Mouse (Mus musculus) heart, embryonic 10.5 days (tissue): ENCODE data around the gene Cwc27. TPM values are rescaled to one million over a fixed set of nuclear protein-coding genes. Genes with fewer than 3 reads are reported as not detected.

ENCODE experiments used
- DNase-seq: peaks from one replicate; pipeline ENCODE4 v3.0.0-alpha.2; 2017; ENCODE audit warnings: low spot score
- H3K27ac ChIP-seq: fragments of 300-500 bp; sonication (generic); 2 replicates; pipeline ENCODE4 v1.5.1; 2016; ENCODE audit warnings: mild to moderate bottlenecking
- H3K27me3 ChIP-seq: fragments of 300-500 bp; sonication (generic); 2 replicates; pipeline ENCODE4 v1.6.1; 2016; ENCODE audit warnings: mild to moderate bottlenecking; ENCODE audit not compliant: poor library complexity, insufficient read depth, severe bottlenecking
- H3K36me3 ChIP-seq: fragments of 300-500 bp; sonication (generic); 2 replicates; pipeline ENCODE4 v1.6.1; 2016; ENCODE audit warnings: mild to moderate bottlenecking, moderate library complexity
- H3K4me1 ChIP-seq: fragments of 300-500 bp; sonication (generic); 2 replicates; pipeline ENCODE4 v1.6.1; 2016; ENCODE audit warnings: mild to moderate bottlenecking
- H3K4me3 ChIP-seq: fragments of 300-500 bp; sonication (generic); 2 replicates; pipeline ENCODE4 v1.5.1; 2016; ENCODE audit warnings: mild to moderate bottlenecking, moderate library complexity
- H3K9me3 ChIP-seq: fragments of 300-500 bp; sonication (generic); 2 replicates; pipeline ENCODE4 v1.6.1; 2016; ENCODE audit warnings: mild to moderate bottlenecking, moderate library complexity
- WGBS: fragments of 180-500 bp; shearing (Covaris S2); methylation state at CpG from one replicate; pipeline ENCODE4 v1.1.7; 2016; 5-methylcytosine and 5-hydroxymethylcytosine counted together
- polyA plus RNA-seq: library from polyadenylated mRNA; unstranded; fragments of >200 nt; fragmentation: Nextera tagmentation; extraction: Ambion mirVana; gene quantifications from 2 replicates; pipeline ENCODE4 v1.2.1, GENCODE M21; 2016

Cwc27 gene
- polyA plus RNA-seq, 1 experiment from 2014 or later: 29.7 TPM

DNA sequence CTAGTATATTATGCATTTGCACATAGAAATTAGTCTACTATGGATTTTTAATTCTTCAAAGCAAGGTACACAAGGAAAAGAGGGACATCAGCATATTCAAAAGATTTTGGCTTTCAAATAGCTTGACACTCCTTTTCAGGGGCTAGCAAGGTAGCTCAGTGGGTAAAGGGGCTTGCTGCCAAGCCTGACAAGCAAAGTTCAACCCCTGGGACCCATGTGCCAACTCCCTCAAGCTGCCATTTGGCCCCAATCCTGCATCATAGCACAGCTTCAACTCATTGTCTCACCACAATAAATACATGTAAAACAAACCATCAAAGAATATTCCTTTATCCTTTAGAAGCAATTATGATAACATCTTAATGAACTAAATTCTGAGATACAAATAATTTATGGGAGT lies 69.9 kb downstream of the Cwc27 start:
- H3K27ac ChIP-seq: no peak overlapping the region
- H3K9me3 ChIP-seq: no peaks in the 10 kb centered on the region
- no peaks in the 10 kb centered on the region for H3K27me3 ChIP-seq
- no peaks in the 10 kb centered on the region for H3K36me3 ChIP-seq
- H3K4me3 ChIP-seq: no peak overlapping the region
- no peaks in the 10 kb centered on the region for H3K4me1 ChIP-seq
- DNase-seq: no peak

DNA sequence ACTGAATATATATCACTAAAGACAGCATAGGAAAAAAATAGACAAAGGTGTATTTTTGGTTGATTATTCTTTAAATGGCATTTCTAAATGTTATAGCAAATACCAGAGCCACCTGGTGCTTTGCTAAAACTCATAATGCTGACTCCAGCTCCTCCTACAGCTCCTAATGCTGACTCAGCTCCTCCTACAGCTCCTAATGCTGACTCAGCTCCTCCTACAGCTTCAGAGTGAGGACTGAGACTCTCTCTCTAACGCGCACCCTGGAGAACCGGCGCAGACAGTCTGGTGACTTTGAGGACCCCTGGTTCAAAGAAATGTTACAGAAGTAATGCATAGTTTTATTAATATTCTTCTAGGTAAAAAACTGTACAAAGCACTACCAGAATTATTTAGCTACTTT lies 74.1 kb downstream of the Cwc27 start:
- Histone ChIP-seq H3K4me1 (no peaks in the 10 kb centered on the region), H3K36me3 (no peaks in the 10 kb centered on the region), H3K27ac (no peak overlapping the region), H3K9me3 (no peaks in the 10 kb centered on the region), H3K27me3 (no peaks in the 10 kb centered on the region), H3K4me3 (no peak overlapping the region)
- no peak for DNase-seq
- WGBS: 92% methylated on average over 4 of the region's 4 CpGs

DNA sequence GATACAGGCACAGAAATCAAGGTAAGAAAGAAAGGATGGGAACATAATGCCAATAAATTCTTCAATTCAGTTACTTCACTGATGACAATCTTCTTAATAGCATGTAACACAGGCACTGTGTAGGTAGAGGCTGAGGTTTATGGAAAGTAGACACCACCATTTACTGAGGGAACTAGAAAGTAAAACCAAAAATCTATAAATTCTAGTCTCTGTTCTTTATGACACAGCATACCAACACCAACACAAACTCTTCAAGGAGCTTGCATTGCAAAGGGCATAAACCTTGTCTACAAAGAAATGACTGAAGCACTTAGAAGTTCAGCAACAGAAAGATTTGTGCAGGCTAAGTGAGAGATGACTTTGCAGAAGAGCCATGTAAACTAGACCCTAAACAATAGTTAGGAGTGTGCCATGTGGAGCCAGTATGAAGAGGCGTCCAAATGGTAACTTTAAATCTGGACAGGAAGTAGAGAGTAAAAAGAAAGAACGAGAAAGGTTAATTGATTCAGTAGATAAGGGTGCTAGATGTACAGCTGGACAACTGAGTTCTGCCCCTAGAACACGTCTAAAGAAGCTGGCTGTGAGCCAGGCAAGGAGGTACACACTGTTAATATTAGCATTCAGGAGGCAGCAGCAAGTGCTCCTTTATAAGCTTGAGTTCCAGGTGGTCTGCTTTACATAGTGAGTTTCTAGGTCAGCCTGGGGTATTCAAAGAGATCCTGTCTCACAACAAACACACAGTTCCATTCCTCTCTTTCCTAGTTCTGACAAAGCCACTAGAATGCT lies 87.5 kb downstream of the Cwc27 start:
- H3K4me3 ChIP-seq: no peak overlapping the region
- H3K9me3 ChIP-seq: no peaks in the 10 kb centered on the region
- no peaks in the 10 kb centered on the region for H3K4me1 ChIP-seq
- no peak for DNase-seq
- WGBS: 65% methylated on average over 3 of the region's 3 CpGs
- no peak overlapping the region for H3K27ac ChIP-seq
- H3K36me3 ChIP-seq: peaks cover 13% of the 10 kb centered on the region; the same call in 1 of the 2 replicates
- no peaks in the 10 kb centered on the region for H3K27me3 ChIP-seq

DNA sequence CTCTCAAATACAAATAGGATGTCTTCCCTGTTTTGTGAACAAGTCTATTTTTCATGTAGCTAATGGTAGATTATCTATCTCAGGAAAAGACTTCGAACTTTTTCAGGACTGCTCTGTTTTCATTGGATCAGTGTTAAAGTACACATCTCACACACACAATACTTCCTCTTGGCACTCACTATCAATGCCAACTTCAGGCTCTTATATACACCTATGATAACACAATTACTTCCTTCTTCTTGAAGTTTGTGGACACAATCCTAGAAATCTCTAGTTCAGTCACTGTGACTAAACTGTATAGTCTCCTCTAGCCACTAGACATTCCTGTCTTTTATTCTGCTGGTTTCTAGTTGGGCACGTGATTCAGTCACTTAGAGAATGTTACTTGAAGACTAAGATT lies 89.3 kb downstream of the Cwc27 start:
- H3K27ac ChIP-seq: no peak overlapping the region
- 78% methylated on average over 2 of the region's 2 CpGs for WGBS
- H3K27me3 ChIP-seq: no peaks in the 10 kb centered on the region
- DNase-seq: no peak
- H3K36me3 ChIP-seq: peaks cover 13% of the 10 kb centered on the region; the same call in 1 of the 2 replicates
- no peak overlapping the region for H3K4me3 ChIP-seq
- H3K4me1 ChIP-seq: no peaks in the 10 kb centered on the region
- H3K9me3 ChIP-seq: no peaks in the 10 kb centered on the region

DNA sequence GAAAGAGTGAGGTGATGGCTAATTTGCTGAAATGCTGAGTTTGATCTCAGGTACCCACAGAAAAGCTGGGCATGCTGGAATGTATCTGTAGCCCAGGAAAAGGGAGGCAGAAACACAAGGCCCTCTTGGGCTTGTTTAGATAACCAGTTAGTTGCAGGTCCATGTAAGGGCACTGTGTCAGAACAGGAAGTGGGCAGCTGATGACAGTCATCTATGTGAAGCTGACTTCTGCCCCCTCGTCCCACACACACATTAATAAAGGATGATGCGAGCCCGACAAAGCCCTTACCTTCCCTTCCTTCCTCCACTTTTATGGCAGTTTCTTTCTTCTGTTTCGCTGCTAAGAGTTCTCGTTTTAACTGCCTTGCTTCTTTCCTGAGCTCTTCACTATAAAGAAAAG lies 96.8 kb downstream of the Cwc27 start:
- 0 out of 2 replicates have a peak, but pooled peaks cover 5% of the 10 kb centered on the region for H3K4me1 ChIP-seq
- 68% methylated on average over 5 of the region's 5 CpGs for WGBS
- H3K27me3 ChIP-seq: no peaks in the 10 kb centered on the region
- no peak for DNase-seq
- no peak overlapping the region for H3K4me3 ChIP-seq
- H3K36me3 ChIP-seq: 0 out of 2 replicates have a peak, but pooled peaks cover 5% of the 10 kb centered on the region
- peak overlapping the region; percentile 47; the same call in 1 of the 2 replicates for H3K27ac ChIP-seq
- no peaks in the 10 kb centered on the region for H3K9me3 ChIP-seq

DNA sequence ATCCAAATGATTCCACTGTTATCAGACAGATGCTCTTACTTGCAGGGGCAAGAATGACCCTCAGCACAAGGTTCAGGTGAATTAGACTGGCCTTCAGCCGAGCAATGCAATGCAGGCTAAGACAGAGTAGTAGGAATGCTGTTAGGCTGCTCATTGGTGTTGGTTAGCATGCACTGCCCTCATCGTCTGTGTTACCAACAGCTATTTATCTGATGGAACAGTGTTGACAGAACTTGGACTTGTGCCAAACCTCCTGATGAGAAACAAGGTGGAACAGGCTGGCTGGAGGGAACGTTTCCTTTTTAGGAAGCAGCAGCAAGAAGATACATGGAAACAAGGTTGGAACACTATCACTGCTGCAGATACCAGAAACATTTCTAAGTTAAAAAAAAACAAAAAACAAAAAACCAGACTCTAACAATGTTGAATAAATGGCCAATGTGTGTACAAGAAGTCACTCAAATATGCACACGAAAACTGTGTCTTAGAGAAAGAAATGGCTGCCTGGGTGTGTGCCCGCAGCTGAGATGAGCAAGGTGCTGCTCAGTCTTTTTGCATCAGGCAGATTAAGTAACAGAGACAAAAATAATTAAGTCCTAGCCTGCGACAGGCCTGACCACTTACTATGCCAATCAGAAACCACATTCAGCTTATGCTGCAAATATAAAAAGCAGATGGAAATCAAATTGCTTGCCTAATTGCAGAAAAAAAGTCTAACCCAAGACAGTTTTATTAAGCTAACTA lies 122.2 kb downstream of the Cwc27 start:
- H3K27ac ChIP-seq: peak overlapping the region; percentile 83
- peaks cover 16% of the 10 kb centered on the region for H3K4me1 ChIP-seq
- DNase-seq: peak; percentile 93
- H3K27me3 ChIP-seq: no peaks in the 10 kb centered on the region
- H3K4me3 ChIP-seq: no peak overlapping the region
- 44% methylated on average over 6 of the region's 6 CpGs for WGBS
- H3K36me3 ChIP-seq: no peaks in the 10 kb centered on the region
- no peaks in the 10 kb centered on the region for H3K9me3 ChIP-seq

DNA sequence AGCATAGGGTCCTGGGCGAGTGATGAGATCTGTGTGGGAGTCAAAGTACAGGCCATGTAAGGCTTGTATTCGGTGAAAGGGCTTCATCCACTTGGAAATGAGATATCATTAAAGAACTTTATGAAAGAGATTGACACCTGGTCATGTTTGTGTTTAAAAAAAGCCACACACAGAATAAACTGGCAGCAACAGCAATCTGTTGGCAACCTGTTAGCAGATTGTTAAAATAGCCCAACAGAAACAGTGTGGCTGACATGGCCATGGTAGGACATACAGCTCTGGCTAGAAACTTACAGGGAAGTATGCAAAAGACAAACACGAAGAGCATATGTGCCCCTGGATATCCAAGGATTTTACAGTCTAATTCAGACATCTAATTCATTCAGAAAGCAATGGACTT lies 124.2 kb downstream of the Cwc27 start:
- 77% methylated on average over 3 of the region's 3 CpGs for WGBS
- Histone ChIP-seq H3K27ac (peak overlapping the region; percentile 38), H3K27me3 (no peaks in the 10 kb centered on the region), H3K4me3 (no peak overlapping the region), H3K4me1 (peaks cover 16% of the 10 kb centered on the region), H3K9me3 (no peaks in the 10 kb centered on the region), H3K36me3 (no peaks in the 10 kb centered on the region)
- no peak for DNase-seq

DNA sequence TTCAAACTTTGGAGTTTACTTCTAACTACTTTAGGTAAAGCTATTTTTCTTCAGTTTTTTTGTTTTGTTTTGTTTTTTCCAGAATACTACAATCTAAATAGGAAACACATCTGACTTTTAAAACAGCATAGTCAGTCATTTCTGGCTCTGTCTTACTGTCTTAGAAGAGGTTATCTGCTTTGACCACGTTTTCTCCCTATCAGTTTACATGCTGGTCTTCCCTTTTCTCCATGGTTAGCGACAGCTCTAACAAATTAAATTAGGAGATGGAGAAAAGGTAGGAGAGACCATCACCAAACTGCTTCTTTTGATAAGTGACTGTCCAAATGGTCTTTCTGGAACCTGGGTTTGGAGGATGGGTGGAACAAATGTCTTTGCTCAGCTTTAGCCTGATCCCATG lies 131.4 kb downstream of the Cwc27 start:
- DNase-seq: no peak
- Histone ChIP-seq H3K27me3 (no peaks in the 10 kb centered on the region), H3K36me3 (no peaks in the 10 kb centered on the region), H3K27ac (peak overlapping the region; percentile 36; the same call in 1 of the 2 replicates), H3K4me3 (no peak overlapping the region), H3K4me1 (peaks cover 19% of the 10 kb centered on the region), H3K9me3 (no peaks in the 10 kb centered on the region)
- WGBS: 55% methylated on average over 2 of the region's 2 CpGs

DNA sequence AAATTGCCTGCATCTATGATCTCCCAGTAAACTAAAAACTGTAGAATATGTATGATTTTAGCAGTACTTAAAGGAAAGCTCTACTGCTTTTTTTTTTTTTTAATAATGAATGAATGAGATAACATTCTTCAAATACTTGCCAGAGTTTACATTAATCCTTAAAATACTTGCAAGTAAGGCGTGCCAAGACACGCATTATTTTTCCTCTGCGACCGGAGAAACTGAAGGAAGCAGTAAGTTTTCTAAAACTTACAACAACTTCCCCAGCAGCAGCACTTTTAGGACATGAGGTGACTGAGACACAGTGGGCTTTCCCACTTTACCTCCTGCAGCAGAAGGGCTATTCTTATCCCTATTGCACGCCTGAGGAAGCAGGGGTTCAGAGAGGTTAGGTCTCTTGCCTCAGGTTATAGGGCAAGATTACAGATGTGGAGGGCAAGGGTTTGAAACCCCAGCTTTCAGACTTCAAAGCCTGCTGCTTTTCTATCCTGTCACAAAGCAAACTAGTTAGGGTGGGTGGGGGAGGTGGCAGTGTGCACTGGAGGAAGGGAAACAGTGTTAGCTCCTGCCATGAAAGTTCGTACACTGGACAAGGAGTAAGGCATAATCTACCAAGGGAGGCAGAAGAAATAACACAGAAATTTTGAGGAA lies 132.5 kb downstream of the Cwc27 start:
- 53% methylated on average over 6 of the region's 6 CpGs for WGBS
- Histone ChIP-seq H3K4me3 (no peak overlapping the region), H3K9me3 (no peaks in the 10 kb centered on the region), H3K4me1 (peaks cover 19% of the 10 kb centered on the region), H3K27ac (peak overlapping the region; percentile 73), H3K27me3 (no peaks in the 10 kb centered on the region), H3K36me3 (0 out of 2 replicates have a peak, but pooled peaks cover under 1% of the 10 kb centered on the region)
- DNase-seq: no peak

DNA sequence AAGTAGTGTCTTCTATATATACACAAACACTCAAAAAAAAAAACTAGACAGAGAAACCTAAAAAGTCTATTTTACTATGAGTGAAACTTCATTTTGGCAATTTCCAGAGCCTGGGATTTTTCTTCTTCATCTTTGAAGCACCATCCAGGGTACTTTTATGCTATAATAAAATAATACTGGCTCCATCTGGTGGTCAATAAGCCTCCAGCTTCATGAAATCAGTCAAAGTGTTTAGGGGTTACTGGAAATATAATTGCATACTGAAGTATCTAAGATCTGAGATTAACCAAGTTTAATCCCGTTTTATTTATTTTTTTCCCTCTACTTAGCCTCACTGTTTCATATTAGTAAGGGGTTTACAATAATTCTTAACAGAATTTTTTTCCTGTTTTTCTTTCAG lies 135.7 kb downstream of the Cwc27 start:
- Histone ChIP-seq H3K9me3 (no peaks in the 10 kb centered on the region), H3K4me3 (no peak overlapping the region), H3K36me3 (peaks cover 12% of the 10 kb centered on the region; the same call in 1 of the 2 replicates), H3K4me1 (peaks cover 19% of the 10 kb centered on the region), H3K27ac (no peak overlapping the region), H3K27me3 (no peaks in the 10 kb centered on the region)
- no peak for DNase-seq
- 54% methylated on average over 1 of the region's 1 CpGs for WGBS

DNA sequence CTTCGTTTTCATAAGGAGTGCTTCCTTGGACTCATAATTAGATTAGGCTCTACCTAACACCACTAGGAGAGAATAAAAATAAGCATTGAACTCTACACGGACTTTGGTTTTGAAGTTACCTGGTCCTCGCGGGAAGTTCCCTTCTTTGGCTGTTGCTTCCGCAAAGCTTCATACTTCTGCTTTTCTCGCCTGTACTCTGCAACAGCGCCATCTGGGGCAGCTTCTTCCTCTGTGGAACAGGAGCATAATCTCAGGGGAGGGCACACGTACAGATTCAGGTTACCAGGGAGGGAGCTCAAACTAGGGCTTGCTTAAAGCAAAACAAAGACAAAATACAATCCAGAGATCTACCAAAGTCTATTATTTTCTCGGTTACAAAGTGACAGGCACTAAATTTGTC lies 155.8 kb downstream of the Cwc27 start:
- peaks cover 4% of the 10 kb centered on the region; the same call in 1 of the 2 replicates for H3K4me1 ChIP-seq
- H3K36me3 ChIP-seq: peaks cover 13% of the 10 kb centered on the region
- H3K4me3 ChIP-seq: no peak overlapping the region
- no peak for DNase-seq
- 94% methylated on average over 9 of the region's 9 CpGs for WGBS
- H3K27me3 ChIP-seq: no peaks in the 10 kb centered on the region
- no peak overlapping the region for H3K27ac ChIP-seq
- H3K9me3 ChIP-seq: no peaks in the 10 kb centered on the region

DNA sequence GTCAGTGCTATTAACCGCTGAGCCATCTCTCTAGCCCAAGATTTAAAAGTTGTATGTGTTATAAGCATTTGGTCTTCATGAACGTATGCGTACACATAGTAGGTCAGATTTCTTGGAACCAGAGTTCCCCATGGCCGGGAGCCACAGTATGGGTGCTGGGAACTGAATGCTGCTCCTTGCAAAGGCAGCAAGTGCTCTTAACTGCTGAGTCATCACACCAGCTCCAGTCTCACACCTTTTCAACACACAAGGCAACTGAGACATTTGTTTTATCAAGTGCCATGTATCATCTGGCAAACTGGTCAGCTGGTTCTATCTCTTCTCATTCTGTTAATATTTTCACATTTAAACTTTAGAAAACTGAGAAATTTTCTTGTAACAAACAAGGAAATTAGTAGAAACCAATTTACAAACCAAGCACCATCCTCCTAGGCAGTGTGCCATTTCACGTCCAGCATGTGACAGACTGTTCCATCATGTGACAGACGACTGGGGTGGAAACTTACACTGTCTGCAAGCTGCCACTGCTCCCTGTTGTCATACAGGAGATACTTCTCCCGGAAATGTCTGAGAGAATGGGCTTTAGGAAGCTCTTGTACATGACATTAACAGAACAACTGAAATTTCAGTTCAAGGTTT lies 156.8 kb downstream of the Cwc27 start:
- no peak overlapping the region for H3K27ac ChIP-seq
- DNase-seq: no peak
- no peaks in the 10 kb centered on the region for H3K9me3 ChIP-seq
- no peaks in the 10 kb centered on the region for H3K27me3 ChIP-seq
- H3K4me1 ChIP-seq: peaks cover 4% of the 10 kb centered on the region; the same call in 1 of the 2 replicates
- H3K4me3 ChIP-seq: no peak overlapping the region
- H3K36me3 ChIP-seq: peaks cover 13% of the 10 kb centered on the region
- WGBS: 88% methylated on average over 7 of the region's 7 CpGs
